In genomic region chr5:137570691-137571586, GRCm38 (mm10) we compare ENCODE assay signal across 16 mouse cellular contexts. TPM values are rescaled to one million over a fixed set of nuclear protein-coding genes. Genes with fewer than 3 reads are reported as not detected.
DNase-seq lines count a peak whose midpoint lies in the region; ATAC-seq and TF ChIP-seq lines count a peak whose summit lies in the region.
"Had no signal": no experiment of that assay in that cellular context is flagged by ENCODE, and none has a peak within 500 bp of the region (broad histone marks: within the 10 kb centered on the region; RNA-seq: fewer than 3 reads in every experiment).

No protein-coding gene starts in this region.

- no peaks in the 10 kb centered on the region for H3K9me3 ChIP-seq in intestine, embryonic 15.5 days
- no peaks in the 10 kb centered on the region for H3K9me3 ChIP-seq in intestine, postnatal 0 days (ENCODE audit: control insufficient read depth)
- H3K9me3 ChIP-seq: neural tube, embryonic 13.5 days had no signal

- no peak for TF ChIP-seq CTCF in intestine, postnatal 0 days (IDR thresholded peaks at IDR 0.05; ENCODE audit: low read depth)
- TF ChIP-seq CTCF in gastrocnemius, adult 2 months (IDR thresholded peaks at IDR 0.05): no peak

- ATAC-seq in intestine, embryonic 15.5 days: peak; percentile 75; the same call in 1 of the 2 replicates
- no peak for ATAC-seq in intestine, postnatal 0 days
- ATAC-seq in erythroblast, adult 5-6 weeks (replicated peaks; ENCODE audit: low FRiP score, poor library complexity, severe bottlenecking): peak; percentile 75
- ATAC-seq in megakaryocyte, adult 5-6 weeks (ENCODE audit: poor library complexity, severe bottlenecking): peak; percentile 43

- intact Hi-C loops in gastrocnemius, adult 2 months (cut with DNase I): no loop called here
- intact Hi-C loops in left cerebral cortex, postnatal 25 days (cut with DNase I): no loop called here

- H3K27ac ChIP-seq in intestine, embryonic 15.5 days: no peak overlapping the region
- H3K27ac ChIP-seq in intestine, postnatal 0 days (ENCODE audit: low read depth, low read length): no peak overlapping the region
- H3K27ac ChIP-seq in gastrocnemius, adult 2 months: no peak overlapping the region
- H3K27ac ChIP-seq: neural tube, embryonic 13.5 days had no signal

- H3K4me3 ChIP-seq in intestine, embryonic 15.5 days (replicated peaks): no peak overlapping the region
- H3K4me3 ChIP-seq in intestine, postnatal 0 days (ENCODE audit: low read depth, low read length): no peak overlapping the region
- H3K4me3 ChIP-seq in gastrocnemius, adult 2 months: no peak overlapping the region
- H3K4me3 ChIP-seq: neural tube, embryonic 13.5 days had no signal

- H3K4me1 ChIP-seq in intestine, embryonic 15.5 days (replicated peaks): 0 out of 2 replicates have a peak, but pooled peaks cover 10% of the 10 kb centered on the region
- no peaks in the 10 kb centered on the region for H3K4me1 ChIP-seq in intestine, postnatal 0 days (replicated peaks; ENCODE audit: control insufficient read depth, insufficient read depth, low read length)

- DNase-seq in MEL-GATA-1-ER (ENCODE audit: extremely low read depth, low read depth): peak; percentile 88
- DNase-seq in gastrocnemius, adult 2 months: no peak
- no peak for DNase-seq in frontal cortex, postnatal 36 days (ENCODE audit: low spot score in 2 of 2)
- no peak for DNase-seq in left cerebral cortex, postnatal 25 days (ENCODE audit: low spot score in 2 of 2)
- DNase-seq: adrenal gland, adult 2 months; cerebellum, postnatal 25 days; gastrocnemius, postnatal 36 days; kidney, adult 18-20 months; lung, postnatal 36 days; right cerebral cortex, postnatal 4 days had no signal

- 75% methylated on average over 17 of the region's 17 CpGs for whole genome bisulfite sequencing in intestine, embryonic 15.5 days
- WGBS in intestine, postnatal 0 days: 74% methylated on average over 17 of the region's 17 CpGs

- H3K9ac ChIP-seq in intestine, embryonic 15.5 days: no peak overlapping the region
- H3K9ac ChIP-seq in intestine, postnatal 0 days (ENCODE audit: low read depth, low read length): no peak overlapping the region
- H3K9ac ChIP-seq: neural tube, embryonic 13.5 days had no signal

- H3K27me3 ChIP-seq in intestine, embryonic 15.5 days (replicated peaks): peaks cover 6% of the 10 kb centered on the region; the same call in 1 of the 2 replicates
- peaks cover 10% of the 10 kb centered on the region for H3K27me3 ChIP-seq in intestine, postnatal 0 days (replicated peaks; ENCODE audit: control insufficient read depth, insufficient read depth, low read length)

- H3K4me2 ChIP-seq in intestine, embryonic 15.5 days (replicated peaks): no peak overlapping the region
- no peak overlapping the region for H3K4me2 ChIP-seq in intestine, postnatal 0 days (replicated peaks; ENCODE audit: low read depth)
- H3K4me2 ChIP-seq: neural tube, embryonic 13.5 days had no signal

- no peaks in the 10 kb centered on the region for H3K36me3 ChIP-seq in intestine, embryonic 15.5 days
- H3K36me3 ChIP-seq in intestine, postnatal 0 days (ENCODE audit: control insufficient read depth, insufficient read depth): no peaks in the 10 kb centered on the region

RNA-seq across cellular contexts. Expression of gene Tfr2, which starts 1.3 kb away (rescaled TPM):
- polyA plus RNA-seq in intestine, embryonic 15.5 days (2015; fragmentation: Nextera tagmentation; extraction: Ambion mirVana): 0.97 and 1.1 TPM in 2 replicates
- 0.27 and 0.50 TPM in 2 replicates for polyA plus RNA-seq in intestine, postnatal 0 days (2015; fragmentation: Nextera tagmentation; extraction: Ambion mirVana)
- total RNA-seq in erythroblast, adult 5-6 weeks (2015; ENCODE audit: low replicate concordance): 11.9 and 16.5 TPM in 2 replicates
- total RNA-seq in erythroblast, adult 5-6 weeks (2017; ENCODE audit: low replicate concordance): 11.8 and 13.7 TPM in 2 replicates
- 0.89 and 1.0 TPM in 2 replicates for total RNA-seq in megakaryocyte, adult 5-6 weeks (2015)
- 1.3 and 2.5 TPM in 2 replicates for total RNA-seq in megakaryocyte, adult 5-6 weeks (2017)
- not detected for total RNA-seq in gastrocnemius, adult 2 months (2021)
- 1 to 10 TPM; 8.1 to 8.9 TPM for total RNA-seq in left cerebral cortex, postnatal 25 days (2021)
- total RNA-seq: gastrocnemius, postnatal 36 days had no signal

RNA-seq across cellular contexts. Expression of gene Actl6b, which starts 17.6 kb away (rescaled TPM):
- polyA plus RNA-seq in intestine, embryonic 15.5 days (2015; fragmentation: Nextera tagmentation; extraction: Ambion mirVana): 4.5 and 6.0 TPM in 2 replicates
- 2.1 and 2.9 TPM in 2 replicates for polyA plus RNA-seq in intestine, postnatal 0 days (2015; fragmentation: Nextera tagmentation; extraction: Ambion mirVana)
- not detected in 2 replicates for total RNA-seq in erythroblast, adult 5-6 weeks (2015; ENCODE audit: low replicate concordance)
- not detected in 2 replicates for total RNA-seq in erythroblast, adult 5-6 weeks (2017; ENCODE audit: low replicate concordance)
- total RNA-seq in megakaryocyte, adult 5-6 weeks (2015): not detected in 2 replicates
- total RNA-seq in megakaryocyte, adult 5-6 weeks (2017): not detected in 2 replicates
- total RNA-seq in gastrocnemius, adult 2 months (2021): not detected
- 100 to 1,000 TPM; 109 to 118 TPM for total RNA-seq in left cerebral cortex, postnatal 25 days (2021)
- total RNA-seq: gastrocnemius, postnatal 36 days had no signal

RNA-seq across cellular contexts. Expression of gene Mospd3, which starts 29.9 kb away (rescaled TPM):
- polyA plus RNA-seq in intestine, embryonic 15.5 days (2015; fragmentation: Nextera tagmentation; extraction: Ambion mirVana): 24.6 and 29.6 TPM in 2 replicates
- polyA plus RNA-seq in intestine, postnatal 0 days (2015; fragmentation: Nextera tagmentation; extraction: Ambion mirVana): 35.3 and 38.0 TPM in 2 replicates
- total RNA-seq in erythroblast, adult 5-6 weeks (2015; ENCODE audit: low replicate concordance): 18.6 and 37.2 TPM in 2 replicates
- total RNA-seq in erythroblast, adult 5-6 weeks (2017; ENCODE audit: low replicate concordance): 0.43 TPM in 1 of 2 replicates, not detected in the other
- total RNA-seq in megakaryocyte, adult 5-6 weeks (2015): 60.5 and 64.2 TPM in 2 replicates
- total RNA-seq in megakaryocyte, adult 5-6 weeks (2017): 6.4 and 10.6 TPM in 2 replicates
- total RNA-seq in gastrocnemius, adult 2 months (2021): 10 to 100 TPM in 1 of 2 experiments, 1 to 10 TPM in 1; 9.8 to 12.2 TPM
- 10 to 100 TPM; 18.2 to 22.2 TPM for total RNA-seq in left cerebral cortex, postnatal 25 days (2021)

RNA-seq across cellular contexts. Expression of gene Gnb2, which starts 37.6 kb away (rescaled TPM):
- 341 and 386 TPM in 2 replicates for polyA plus RNA-seq in intestine, embryonic 15.5 days (2015; fragmentation: Nextera tagmentation; extraction: Ambion mirVana)
- 386 and 389 TPM in 2 replicates for polyA plus RNA-seq in intestine, postnatal 0 days (2015; fragmentation: Nextera tagmentation; extraction: Ambion mirVana)
- total RNA-seq in erythroblast, adult 5-6 weeks (2015; ENCODE audit: low replicate concordance): 77.0 and 113 TPM in 2 replicates
- total RNA-seq in erythroblast, adult 5-6 weeks (2017; ENCODE audit: low replicate concordance): 94.2 and 96.3 TPM in 2 replicates
- total RNA-seq in megakaryocyte, adult 5-6 weeks (2015): 393 and 449 TPM in 2 replicates
- 377 and 389 TPM in 2 replicates for total RNA-seq in megakaryocyte, adult 5-6 weeks (2017)
- total RNA-seq in gastrocnemius, adult 2 months (2021): 100 to 1,000 TPM; 118 to 148 TPM
- 100 to 1,000 TPM; 662 to 684 TPM for total RNA-seq in left cerebral cortex, postnatal 25 days (2021)

RNA-seq across cellular contexts. Expression of gene Epo, which starts 37.9 kb away (rescaled TPM):
- polyA plus RNA-seq in intestine, embryonic 15.5 days (2015; fragmentation: Nextera tagmentation; extraction: Ambion mirVana): 0.42 and 0.63 TPM in 2 replicates
- polyA plus RNA-seq in intestine, postnatal 0 days (2015; fragmentation: Nextera tagmentation; extraction: Ambion mirVana): not detected in 2 replicates
- not detected in 2 replicates for total RNA-seq in erythroblast, adult 5-6 weeks (2015; ENCODE audit: low replicate concordance)
- total RNA-seq in erythroblast, adult 5-6 weeks (2017; ENCODE audit: low replicate concordance): not detected in 2 replicates
- not detected in 2 replicates for total RNA-seq in megakaryocyte, adult 5-6 weeks (2015)
- not detected in 2 replicates for total RNA-seq in megakaryocyte, adult 5-6 weeks (2017)
- not detected for total RNA-seq in gastrocnemius, adult 2 months (2021)
- not detected for total RNA-seq in left cerebral cortex, postnatal 25 days (2021)
- total RNA-seq: adrenal gland, adult 2 months; gastrocnemius, postnatal 36 days had no signal
- polyA plus RNA-seq: adrenal gland, adult 2 months; neural tube, embryonic 13.5 days; urinary bladder, adult 2 months had no signal

Comparison
In these comparisons a context has a peak if more than half of its experiments do, and no peak if none do; other contexts are left out.
1. RNA of gene Actl6b, which starts 17.6 kb away (total RNA-seq): 109 to 118 TPM in left cerebral cortex, postnatal 25 days; not detected in erythroblast, adult 5-6 weeks, not detected in megakaryocyte, adult 5-6 weeks and not detected in gastrocnemius, adult 2 months; every median in the first group is over 100 times any median in the second.